Mouse (Mus musculus) intestine, embryonic 15.5 days (tissue): ENCODE data around the gene Smim6. TPM values are rescaled to one million over a fixed set of nuclear protein-coding genes. Genes with fewer than 3 reads are reported as not detected.

Source experiments
- ATAC-seq: fragments of 200-750 bp; cut with Nextera tagmentation; 2 replicates; pipeline ENCODE4 v1.8.0; 2017; ENCODE audit warnings: moderate TSS enrichment, moderate library complexity
- H3K27ac ChIP-seq: fragments of 300-500 bp; sonication (generic); 2 replicates; pipeline ENCODE4 v1.5.1; 2015; ENCODE audit warnings: mild to moderate bottlenecking, inconsistent platforms
- H3K27me3 ChIP-seq: fragments of 300-500 bp; sonication (generic); replicated peaks from 2 replicates; pipeline ENCODE4 v1.6.1; 2015; ENCODE audit warnings: inconsistent platforms
- H3K36me3 ChIP-seq: fragments of 300-500 bp; sonication (generic); 2 replicates; pipeline ENCODE4 v1.6.1; 2015; ENCODE audit warnings: inconsistent platforms
- H3K4me1 ChIP-seq: fragments of 300-500 bp; sonication (generic); replicated peaks from 2 replicates; pipeline ENCODE4 v1.6.1; 2015; ENCODE audit warnings: inconsistent platforms
- H3K4me2 ChIP-seq: fragments of 300-500 bp; sonication (generic); replicated peaks from 2 replicates; pipeline ENCODE4 v1.6.1; 2015; ENCODE audit warnings: mild to moderate bottlenecking, inconsistent platforms
- H3K4me3 ChIP-seq: fragments of 300-500 bp; sonication (generic); replicated peaks from 2 replicates; pipeline ENCODE4 v1.5.1; 2015; ENCODE audit warnings: inconsistent platforms
- H3K9ac ChIP-seq: fragments of 300-500 bp; sonication (generic); 2 replicates; pipeline ENCODE4 v1.6.1; 2015; ENCODE audit warnings: inconsistent platforms
- H3K9me3 ChIP-seq: fragments of 300-500 bp; sonication (generic); 2 replicates; pipeline ENCODE4 v1.6.1; 2016; ENCODE audit warnings: inconsistent platforms
- WGBS: fragments of 180-500 bp; shearing (Covaris S2); methylation state at CpG from one replicate; pipeline ENCODE4 v1.1.7; 2015; 5-methylcytosine and 5-hydroxymethylcytosine counted together
- polyA plus RNA-seq: library from polyadenylated mRNA; unstranded; fragments of >200 nt; fragmentation: Nextera tagmentation; extraction: Ambion mirVana; gene quantifications from 2 replicates; pipeline ENCODE4 v1.2.1, GENCODE M21; 2015

The Smim6 gene
- polyA plus RNA-seq, 1 experiment from 2014 or later, result 25.4 TPM

GRCm38 (mm10) chr11:115886446-115886845, 25.4 kb upstream of the Smim6 start:
- Histone ChIP-seq H3K4me2 (no peak overlapping the region), H3K36me3 (peaks cover 14% of the 10 kb centered on the region; the same call in 1 of the 2 replicates), H3K9me3 (no peaks in the 10 kb centered on the region), H3K9ac (no peak overlapping the region), H3K27me3 (no peaks in the 10 kb centered on the region), H3K27ac (no peak overlapping the region), H3K4me3 (no peak overlapping the region), H3K4me1 (peaks cover 9% of the 10 kb centered on the region)
- WGBS, result 85% methylated on average over 11 of the region's 11 CpGs
- no peak for ATAC-seq

GRCm38 (mm10) chr11:115888020-115888419, 23.8 kb upstream of the Smim6 start:
- H3K4me3 ChIP-seq, result no peak overlapping the region
- no peaks in the 10 kb centered on the region for H3K27me3 ChIP-seq
- no peak for ATAC-seq
- no peak overlapping the region for H3K4me2 ChIP-seq
- H3K9me3 ChIP-seq, result no peaks in the 10 kb centered on the region
- no peak overlapping the region for H3K27ac ChIP-seq
- 93% methylated on average over 5 of the region's 5 CpGs for WGBS
- no peak overlapping the region for H3K9ac ChIP-seq
- peaks cover 11% of the 10 kb centered on the region for H3K36me3 ChIP-seq
- H3K4me1 ChIP-seq, result peaks cover 9% of the 10 kb centered on the region

- WGBS, result 85% methylated on average over 6 of the region's 6 CpGs
- H3K4me3 ChIP-seq, result no peak overlapping the region
- no peak overlapping the region for H3K4me2 ChIP-seq
- H3K4me1 ChIP-seq, result peaks cover 2% of the 10 kb centered on the region
- no peak for ATAC-seq
- no peaks in the 10 kb centered on the region for H3K9me3 ChIP-seq
- peaks cover 11% of the 10 kb centered on the region for H3K36me3 ChIP-seq
- no peak overlapping the region; the same call in 1 of the 2 replicates for H3K9ac ChIP-seq
- H3K27ac ChIP-seq, result no peak overlapping the region
- H3K27me3 ChIP-seq, result no peaks in the 10 kb centered on the region
Observed at GRCm38 (mm10) chr11:115889159-115889558, 22.7 kb upstream of the Smim6 start.

DNA sequence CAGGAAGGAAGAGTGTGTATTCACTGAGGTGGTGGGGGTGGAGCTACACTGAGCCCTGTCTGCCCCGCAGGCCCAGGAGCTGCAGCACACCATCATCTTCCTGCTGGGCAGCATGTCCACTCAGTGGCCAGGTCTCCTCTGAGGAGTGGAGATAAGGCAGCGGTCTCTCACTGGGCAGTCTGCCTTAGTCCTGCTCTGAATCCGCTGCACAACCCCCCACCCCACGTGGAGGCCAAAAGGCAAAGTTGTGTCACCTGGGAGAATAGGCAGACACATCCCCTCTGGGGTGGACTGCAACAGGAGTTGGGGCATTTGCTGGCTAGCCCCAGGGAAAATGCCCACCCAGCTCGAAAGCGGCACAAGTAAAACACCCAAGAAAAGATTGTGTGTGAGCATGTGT, 19.6 kb upstream of the Smim6 start:
- Histone ChIP-seq H3K27ac (no peak overlapping the region), H3K9me3 (no peaks in the 10 kb centered on the region), H3K36me3 (peaks cover 7% of the 10 kb centered on the region), H3K9ac (no peak overlapping the region), H3K4me1 (no peaks in the 10 kb centered on the region), H3K27me3 (no peaks in the 10 kb centered on the region), H3K4me3 (no peak overlapping the region), H3K4me2 (no peak overlapping the region)
- 65% methylated on average over 6 of the region's 6 CpGs for WGBS
- ATAC-seq, result no peak

- Histone ChIP-seq H3K27ac (no peak overlapping the region), H3K4me1 (no peaks in the 10 kb centered on the region), H3K4me2 (no peak overlapping the region), H3K36me3 (peaks cover 7% of the 10 kb centered on the region), H3K4me3 (no peak overlapping the region), H3K27me3 (no peaks in the 10 kb centered on the region), H3K9me3 (no peaks in the 10 kb centered on the region), H3K9ac (no peak overlapping the region)
- 88% methylated on average over 9 of the region's 9 CpGs for WGBS
- no peak for ATAC-seq
Observed at GRCm38 (mm10) chr11:115893071-115893470, 18.7 kb upstream of the Smim6 start.

GRCm38 (mm10) chr11:115894755-115895520, 16.9 kb upstream of the Smim6 start:
- Histone ChIP-seq H3K4me1 (peaks cover 4% of the 10 kb centered on the region; the same call in 1 of the 2 replicates), H3K4me2 (no peak overlapping the region), H3K27me3 (no peaks in the 10 kb centered on the region), H3K27ac (no peak overlapping the region), H3K9ac (no peak overlapping the region), H3K9me3 (no peaks in the 10 kb centered on the region), H3K4me3 (no peak overlapping the region), H3K36me3 (peaks cover 7% of the 10 kb centered on the region)
- 67% methylated on average over 14 of the region's 14 CpGs for WGBS
- ATAC-seq, result no peak

DNA sequence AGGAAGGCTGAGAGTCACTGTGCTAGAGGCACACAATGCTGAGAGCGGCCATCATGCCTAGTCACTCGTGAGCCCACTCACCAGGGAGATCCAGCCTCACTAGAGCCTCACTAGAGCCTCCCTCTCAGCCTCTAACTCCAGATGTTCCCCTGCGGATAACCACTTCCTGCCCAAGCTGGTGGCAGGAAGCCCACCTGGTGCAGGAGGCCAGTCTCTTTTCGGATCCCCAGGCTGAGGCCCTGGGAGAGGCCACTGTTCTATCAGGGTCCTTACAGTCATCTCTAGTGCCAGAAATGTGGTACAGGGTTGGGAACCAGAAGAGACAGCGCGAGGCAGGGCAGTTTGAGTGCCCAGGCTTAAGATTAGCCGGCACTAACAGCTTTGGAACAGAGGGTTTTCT, 13.4 kb upstream of the Smim6 start:
- no peaks in the 10 kb centered on the region for H3K9me3 ChIP-seq
- WGBS, result 80% methylated on average over 7 of the region's 7 CpGs
- H3K27ac ChIP-seq, result no peak overlapping the region
- no peak overlapping the region; the same call in 1 of the 2 replicates for H3K9ac ChIP-seq
- no peaks in the 10 kb centered on the region for H3K27me3 ChIP-seq
- peaks cover 17% of the 10 kb centered on the region for H3K4me1 ChIP-seq
- no peak overlapping the region for H3K4me2 ChIP-seq
- H3K4me3 ChIP-seq, result no peak overlapping the region
- ATAC-seq, result no peak
- peaks cover 7% of the 10 kb centered on the region; the same call in 1 of the 2 replicates for H3K36me3 ChIP-seq

DNA sequence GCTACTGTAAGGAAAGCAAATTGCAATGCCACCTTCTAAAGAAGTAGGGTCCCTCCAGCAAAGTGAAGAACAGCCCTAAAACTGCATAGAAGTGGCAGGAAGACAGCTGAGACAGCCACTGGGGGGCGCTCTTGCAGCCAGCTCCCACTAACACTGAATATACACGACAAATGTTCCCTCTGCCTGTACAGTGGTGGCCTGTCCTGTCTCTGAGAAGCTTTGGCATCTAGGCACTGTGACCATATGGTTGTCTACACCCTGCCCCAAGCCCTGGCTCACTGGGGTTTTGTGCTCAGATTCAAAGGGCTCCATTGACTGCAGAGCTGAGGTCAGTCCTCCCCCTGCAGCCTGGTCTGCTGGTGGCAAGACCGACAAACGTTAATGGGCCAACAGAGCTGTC, 12.9 kb upstream of the Smim6 start:
- Histone ChIP-seq H3K4me1 (peaks cover 22% of the 10 kb centered on the region), H3K4me3 (no peak overlapping the region), H3K36me3 (peaks cover 7% of the 10 kb centered on the region; the same call in 1 of the 2 replicates), H3K27ac (no peak overlapping the region), H3K9me3 (no peaks in the 10 kb centered on the region), H3K27me3 (no peaks in the 10 kb centered on the region), H3K9ac (no peak overlapping the region), H3K4me2 (no peak overlapping the region)
- 18% methylated on average over 4 of the region's 4 CpGs for WGBS
- ATAC-seq, result no peak

DNA sequence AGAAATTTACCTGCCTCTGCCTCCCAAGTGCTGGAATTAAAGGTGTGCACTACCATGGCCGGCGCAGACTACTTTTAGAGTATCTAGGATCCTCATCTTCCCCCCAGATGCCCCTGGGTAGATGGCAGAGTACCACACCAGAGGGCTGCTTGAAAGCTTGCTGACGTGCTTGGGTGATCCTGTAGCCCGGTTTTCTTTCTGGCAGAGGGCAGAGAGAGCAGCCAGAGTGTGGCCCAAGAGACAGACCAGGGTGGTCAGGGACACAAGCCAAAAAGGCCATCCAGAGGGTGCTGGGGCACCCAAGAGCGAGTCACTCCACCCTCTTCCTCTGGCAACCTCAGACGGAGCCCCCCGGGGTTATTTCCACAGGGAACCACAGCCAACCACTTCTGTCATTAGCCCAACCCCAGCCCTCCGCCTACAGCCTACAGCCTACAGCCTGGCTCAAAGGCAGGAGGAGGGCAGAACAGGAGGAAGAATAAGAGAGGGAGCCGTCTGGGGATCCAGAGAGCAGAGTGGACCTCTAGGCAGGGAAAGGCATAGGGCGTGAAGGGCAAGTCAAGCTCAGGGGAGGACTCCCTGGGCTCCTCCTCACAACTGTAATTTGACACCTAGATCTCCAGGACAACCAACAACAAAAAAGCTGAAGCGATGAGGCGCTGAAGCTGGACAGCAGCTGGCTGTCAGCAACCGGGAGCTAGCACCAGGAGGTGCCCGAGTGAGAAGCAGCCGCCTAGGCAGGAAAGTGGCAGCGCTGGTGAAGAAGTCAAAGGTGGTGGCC, 12.1 kb upstream of the Smim6 start, which contains the start of gene Smim5:
Gene Smim5 (plus strand): TSS at position 481 of the 781 bp plus-strand sequence.
- Histone ChIP-seq H3K9ac (no peak within 1 kb of the TSS), H3K4me3 (no peak within 1 kb of the TSS)

GRCm38 (mm10) chr11:115900561-115901337, 11.1 kb upstream of the Smim6 start:
- no peaks in the 10 kb centered on the region; the same call in 1 of the 2 replicates for H3K36me3 ChIP-seq
- no peak overlapping the region for H3K9ac ChIP-seq
- H3K4me2 ChIP-seq, result no peak overlapping the region
- peaks cover 40% of the 10 kb centered on the region for H3K4me1 ChIP-seq
- 77% methylated on average over 8 of the region's 8 CpGs for WGBS
- H3K4me3 ChIP-seq, result no peak overlapping the region
- no peak overlapping the region for H3K27ac ChIP-seq
- ATAC-seq, result no peak
- no peaks in the 10 kb centered on the region for H3K27me3 ChIP-seq
- H3K9me3 ChIP-seq, result no peaks in the 10 kb centered on the region

More for the DNA sequence above, 12.1 kb upstream of the Smim6 start, which contains the start of gene Smim5:
- H3K27ac ChIP-seq, result 0 out of 2 replicates have a peak within 1 kb of the TSS, but pooled peaks have one; percentile 0
- no peaks in the 10 kb centered on the region for H3K27me3 ChIP-seq
- H3K36me3 ChIP-seq, result peaks cover 7% of the 10 kb centered on the region; the same call in 1 of the 2 replicates
- no peak within 1 kb of the TSS for H3K4me2 ChIP-seq
- WGBS, result 32% methylated on average over 16 of the region's 16 CpGs
- peaks cover 30% of the 10 kb centered on the region for H3K4me1 ChIP-seq
- ATAC-seq, result peak; percentile 65
- no peaks in the 10 kb centered on the region for H3K9me3 ChIP-seq

GRCm38 (mm10) chr11:115901338-115902161, 10.3 kb upstream of the Smim6 start:
- H3K4me2 ChIP-seq, result no peak overlapping the region
- no peaks in the 10 kb centered on the region for H3K27me3 ChIP-seq
- 87% methylated on average over 9 of the region's 9 CpGs for WGBS
- no peak overlapping the region for H3K27ac ChIP-seq
- no peak overlapping the region for H3K9ac ChIP-seq
- no peaks in the 10 kb centered on the region for H3K9me3 ChIP-seq
- H3K4me3 ChIP-seq, result no peak overlapping the region
- H3K36me3 ChIP-seq, result no peaks in the 10 kb centered on the region; the same call in 1 of the 2 replicates
- no peak for ATAC-seq
- peaks cover 45% of the 10 kb centered on the region for H3K4me1 ChIP-seq
